Mouse (Mus musculus) CD8-positive naive resting alpha-beta T cell, adult 2 months (primary cell): ENCODE results near the gene Trim46.

Source experiments
- DNase-seq, 2 experiments: peaks; one replicate each; pipeline ENCODE4 v3.0.0; 2022; ENCODE audit warnings: low read depth in 2 of 2, low spot score in 2 of 2

Trim46 gene

DNA sequence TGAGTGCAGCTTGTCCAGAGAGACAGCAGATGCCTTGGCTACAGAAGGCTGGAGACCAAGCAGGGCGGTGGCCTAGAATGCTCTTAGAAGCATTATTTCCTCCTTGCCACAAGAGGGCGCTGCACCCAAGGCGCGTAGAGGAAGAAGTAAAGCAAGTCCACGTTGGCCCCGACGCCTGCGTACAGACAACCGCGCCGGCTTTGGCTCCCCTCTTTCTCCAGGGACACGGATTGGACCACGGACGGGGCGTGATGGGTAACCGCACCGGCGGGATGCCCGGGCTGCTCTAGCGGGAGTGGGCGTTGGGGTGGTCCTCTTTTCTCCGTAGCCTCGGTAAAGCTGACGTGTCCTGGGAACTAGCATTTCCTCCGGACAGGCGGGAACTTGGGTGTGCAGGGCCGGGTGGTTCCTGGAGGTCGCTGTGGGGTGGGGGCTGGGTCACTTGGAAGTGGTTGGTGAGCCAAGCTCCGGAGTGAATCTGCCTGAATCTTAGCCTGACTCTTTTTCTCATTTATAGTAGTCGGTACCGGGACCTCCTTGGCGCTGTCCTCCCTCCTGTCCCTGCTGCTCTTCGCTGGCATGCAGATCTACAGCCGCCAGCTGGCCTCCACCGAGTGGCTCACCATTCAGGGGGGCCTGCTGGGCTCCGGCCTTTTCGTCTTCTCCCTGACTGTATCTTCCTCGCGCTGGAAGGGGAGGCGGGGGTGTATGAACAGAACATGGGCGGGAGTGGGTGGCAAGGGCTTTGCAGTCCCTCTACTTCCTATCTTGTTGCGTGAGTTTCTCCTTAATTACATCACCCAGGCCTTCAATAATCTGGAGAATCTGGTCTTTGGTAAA, at the start of gene Trim46:
Trim46 (minus strand) TSS at position 49 of the 840 bp plus-strand sequence.
- DNase-seq = peak; percentile 77 to 80

GRCm38 (mm10) chr3:89295685-89296230, 49.6 kb upstream of the Trim46 start:
- no peak for DNase-seq

GRCm38 (mm10) chr3:89294195-89294594, 48.1 kb upstream of the Trim46 start:
- DNase-seq = no peak

- no peak for DNase-seq
Measured at GRCm38 (mm10) chr3:89293247-89293918, 47.3 kb upstream of the Trim46 start.

DNA sequence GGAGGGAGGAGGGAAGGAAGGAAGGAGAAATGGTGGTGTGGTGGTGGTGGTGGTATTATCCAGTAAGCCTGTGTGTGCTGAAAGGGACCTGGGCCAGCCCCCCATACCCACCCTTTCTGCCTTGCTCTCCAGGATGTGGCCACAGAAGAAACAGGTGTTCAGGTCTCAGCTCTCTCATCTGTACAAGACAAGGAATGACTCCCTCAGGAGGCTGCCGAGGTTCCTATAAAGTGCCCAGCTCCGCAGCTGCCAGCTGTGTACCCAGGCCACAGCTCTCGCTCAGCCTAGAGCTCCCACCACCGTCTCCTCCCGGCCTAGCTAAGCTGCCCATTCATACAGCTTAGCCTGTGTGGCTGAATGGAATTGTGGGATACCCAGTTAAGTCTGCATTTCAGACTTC, 46.2 kb upstream of the Trim46 start:
- DNase-seq = no peak

DNA sequence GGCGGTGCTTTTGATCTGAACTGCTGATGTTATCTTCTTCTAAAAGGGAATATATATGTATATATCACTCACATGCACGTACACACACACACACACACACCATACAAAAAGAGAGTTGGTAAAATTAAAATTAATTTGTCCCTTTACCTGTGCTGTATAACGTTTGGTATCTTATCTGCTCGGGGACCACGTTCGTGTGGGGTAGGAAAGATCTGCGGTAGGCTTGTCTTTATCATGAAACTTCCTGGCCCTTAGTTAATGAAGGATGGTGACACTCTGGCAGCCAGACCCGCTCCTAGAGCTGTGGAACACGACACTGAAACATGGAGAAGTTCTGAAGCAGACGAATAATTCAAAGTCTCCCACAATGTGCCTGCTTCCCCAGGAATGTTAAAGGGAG, 45.8 kb upstream of the Trim46 start:
- no peak for DNase-seq

DNA sequence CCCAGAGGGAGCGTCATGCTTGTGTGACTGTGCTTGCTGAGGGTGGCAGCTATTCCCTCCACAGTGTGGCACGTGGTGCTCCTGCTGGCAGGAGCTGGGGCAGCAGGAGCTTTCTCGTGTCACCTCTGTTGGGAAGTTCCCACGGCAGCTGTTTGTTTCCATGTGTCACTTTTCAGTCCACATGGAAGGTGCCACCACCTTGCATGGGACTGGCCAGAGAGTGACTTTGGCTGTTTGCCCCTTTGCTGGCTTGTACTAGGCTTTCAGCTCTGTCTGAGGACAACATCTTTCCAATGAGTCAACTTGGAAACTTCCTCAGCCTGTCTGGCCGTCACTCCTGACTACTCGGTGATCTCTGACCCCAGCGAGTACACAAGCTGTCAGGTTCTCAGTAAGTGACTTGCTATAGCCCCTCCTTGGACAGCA, 42.4 kb upstream of the Trim46 start:
- DNase-seq = no peak

DNA sequence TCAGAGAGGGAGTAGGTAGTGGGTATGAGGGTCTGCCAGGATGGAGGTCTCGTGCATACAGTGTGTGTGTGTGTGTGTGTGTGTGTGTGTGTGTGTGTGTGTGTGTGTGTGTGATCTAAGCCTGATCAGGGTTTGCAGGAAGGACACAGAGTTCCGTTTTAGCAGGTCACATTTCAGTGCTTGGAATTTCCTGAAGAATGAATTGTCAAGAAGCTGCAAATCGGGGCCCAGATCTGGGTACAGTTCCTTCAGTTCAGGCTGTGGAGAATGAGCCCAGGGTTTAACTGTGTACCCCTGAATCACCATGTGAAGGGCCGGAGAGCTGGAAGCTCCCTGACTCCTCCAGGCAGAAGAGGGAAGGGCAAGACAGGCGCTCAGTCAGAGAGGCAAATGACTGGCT, 41.2 kb upstream of the Trim46 start:
- no peak for DNase-seq

GRCm38 (mm10) chr3:89285526-89285925, 39.4 kb upstream of the Trim46 start:
- DNase-seq = no peak

DNA sequence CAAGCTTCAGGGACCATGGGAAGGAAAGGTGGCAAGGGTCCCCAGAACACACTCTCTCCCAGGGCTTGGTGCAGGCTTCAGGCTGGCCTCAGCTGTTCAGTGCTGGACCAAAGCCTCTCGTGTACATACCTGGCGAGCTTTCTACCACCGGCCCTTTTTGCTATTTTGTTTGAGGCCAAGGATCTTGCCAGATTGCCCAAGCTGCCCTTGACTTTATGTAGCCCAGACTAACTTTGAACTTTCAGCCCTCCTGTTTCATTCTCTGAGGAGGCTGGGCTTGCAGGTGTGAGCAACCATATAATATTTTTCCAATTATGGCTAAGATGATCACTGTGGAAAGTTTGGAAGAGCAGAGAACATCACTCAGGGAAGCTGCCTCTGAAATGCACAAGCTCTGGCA, 38.2 kb upstream of the Trim46 start:
- no peak for DNase-seq

DNA sequence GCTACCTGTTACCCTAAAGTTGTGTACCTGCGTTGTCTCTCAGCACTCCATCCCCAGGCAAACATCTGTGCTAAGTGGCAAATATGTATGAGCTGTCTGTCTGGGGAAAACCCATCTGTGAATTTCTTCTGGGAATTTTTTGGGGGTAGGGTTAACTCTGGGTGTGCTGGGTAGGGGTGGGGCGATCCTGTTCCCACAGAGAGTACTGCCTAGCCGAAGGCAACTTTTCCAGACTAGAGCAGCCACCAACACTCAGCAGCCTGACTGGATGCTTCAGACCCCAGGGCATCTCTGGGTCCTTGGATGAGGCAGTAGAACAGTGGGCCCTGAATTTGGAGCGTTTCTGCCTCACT, 36.2 kb upstream of the Trim46 start:
- no peak for DNase-seq

DNA sequence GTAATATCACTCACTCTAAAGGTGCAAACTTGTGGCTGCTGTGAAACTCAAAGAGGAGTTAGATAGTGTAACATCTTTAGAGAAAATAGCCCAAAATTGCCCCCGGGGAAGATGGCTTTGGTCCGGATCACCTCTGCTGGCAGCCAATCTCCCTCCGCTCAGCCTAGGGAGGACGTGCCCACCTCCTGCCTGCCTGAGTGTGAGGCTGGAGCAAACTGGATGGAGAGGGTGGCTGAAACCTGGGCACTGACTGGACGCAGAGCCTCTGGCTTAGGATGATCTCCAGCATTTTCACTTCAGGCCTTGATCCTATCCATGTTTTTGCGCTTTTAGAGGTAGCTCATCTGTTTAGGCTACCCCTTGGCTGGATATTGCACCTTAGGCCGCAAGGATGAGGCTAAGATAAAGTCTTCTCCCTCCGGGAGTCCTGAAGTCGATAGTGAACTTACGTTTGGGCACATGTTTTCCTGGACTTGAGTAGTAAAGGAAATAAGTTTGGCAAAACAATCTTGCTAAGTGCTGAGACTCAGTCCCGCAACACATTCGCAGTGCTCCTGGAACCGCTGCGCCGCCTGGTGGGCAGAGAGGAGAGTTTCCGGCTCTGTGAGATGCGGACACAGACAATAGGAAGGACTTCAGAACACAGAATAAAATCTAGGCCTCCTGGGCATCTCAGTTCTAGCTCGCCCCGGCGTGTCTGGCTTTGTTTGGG, 35.6 kb upstream of the Trim46 start:
- peak; percentile 76 to 86 for DNase-seq

DNA sequence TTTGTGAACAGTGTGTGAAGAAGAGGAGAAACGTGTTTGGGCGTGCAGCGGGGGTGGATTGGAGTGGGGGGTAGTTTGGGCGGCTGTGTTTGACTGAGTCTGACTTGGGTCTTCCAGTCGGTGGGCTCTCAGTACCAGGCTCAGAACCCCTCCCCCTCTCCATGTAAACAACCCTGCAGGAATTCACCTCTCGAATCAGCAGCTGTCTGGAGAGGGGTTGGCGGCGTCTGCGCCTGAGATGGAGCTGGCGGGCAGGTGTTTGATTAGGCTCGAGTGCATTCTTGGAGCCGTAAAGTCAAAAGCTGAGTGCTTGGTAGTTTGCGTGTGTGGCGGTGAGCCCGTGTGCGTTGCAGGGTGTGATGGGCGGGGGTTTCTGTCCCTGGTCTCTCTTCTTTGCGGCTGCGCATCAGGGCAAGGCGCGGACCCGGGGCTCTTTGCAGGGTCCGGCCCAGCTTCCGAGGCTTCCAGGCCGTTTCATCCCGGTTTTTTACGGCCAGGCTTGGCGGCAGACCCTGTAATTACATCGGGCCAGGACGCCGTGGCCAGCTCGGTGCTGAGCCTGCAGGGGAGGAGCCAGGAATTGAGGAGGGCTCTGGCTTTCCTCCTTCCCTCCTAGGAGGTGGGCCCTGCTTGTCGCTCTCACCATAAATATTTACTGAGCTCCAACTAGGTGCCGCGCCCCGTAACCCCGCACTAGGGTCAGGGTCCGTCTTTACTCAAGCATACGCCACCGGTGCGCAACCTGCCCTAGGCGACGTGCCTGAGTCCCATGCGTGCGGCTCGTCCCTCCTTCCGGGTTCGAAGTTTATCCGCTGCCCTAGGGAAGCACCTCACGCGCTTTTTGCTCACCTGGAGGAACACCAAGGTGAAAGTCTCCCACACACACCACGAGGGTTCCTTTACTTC, 34.8 kb upstream of the Trim46 start, which contains the start of gene Efna1:
Efna1 (minus strand) TSS at position 537 of the 906 bp plus-strand sequence.
- DNase-seq = peak in 1 of 2 experiments; percentile 17

DNA sequence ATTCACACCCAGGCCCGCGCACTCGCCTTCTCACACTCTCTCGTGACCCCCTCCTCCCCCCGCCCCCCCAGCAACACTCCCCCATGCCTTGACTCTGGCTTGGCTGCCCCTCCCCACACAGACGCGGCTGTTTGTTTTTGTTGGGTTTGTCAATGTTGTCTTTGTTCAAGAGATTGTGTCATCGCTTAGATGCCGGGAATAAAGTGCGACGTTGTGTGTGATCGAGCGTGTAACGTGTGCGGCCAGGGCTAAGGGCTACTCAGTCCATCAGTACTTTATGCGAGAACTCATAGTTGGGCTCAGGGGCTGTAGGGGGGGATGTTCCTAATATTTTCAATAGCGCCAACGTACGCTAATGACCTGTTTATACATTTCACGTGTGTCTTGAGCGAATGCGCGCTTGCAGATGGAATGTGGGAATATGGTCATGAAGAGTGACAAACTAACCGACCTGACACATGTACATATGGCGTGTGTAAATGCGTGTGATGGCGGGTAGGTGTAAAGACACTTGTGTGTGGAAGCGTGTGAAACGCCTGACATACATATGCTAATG, 34.0 kb upstream of the Trim46 start:
- DNase-seq = no peak

- no peak for DNase-seq
Measured at GRCm38 (mm10) chr3:89279153-89279890, 33.2 kb upstream of the Trim46 start.

- DNase-seq = no peak
Measured at GRCm38 (mm10) chr3:89278643-89279042, 32.5 kb upstream of the Trim46 start.

- DNase-seq = no peak
Measured at GRCm38 (mm10) chr3:89278107-89278506, 32.0 kb upstream of the Trim46 start.

DNA sequence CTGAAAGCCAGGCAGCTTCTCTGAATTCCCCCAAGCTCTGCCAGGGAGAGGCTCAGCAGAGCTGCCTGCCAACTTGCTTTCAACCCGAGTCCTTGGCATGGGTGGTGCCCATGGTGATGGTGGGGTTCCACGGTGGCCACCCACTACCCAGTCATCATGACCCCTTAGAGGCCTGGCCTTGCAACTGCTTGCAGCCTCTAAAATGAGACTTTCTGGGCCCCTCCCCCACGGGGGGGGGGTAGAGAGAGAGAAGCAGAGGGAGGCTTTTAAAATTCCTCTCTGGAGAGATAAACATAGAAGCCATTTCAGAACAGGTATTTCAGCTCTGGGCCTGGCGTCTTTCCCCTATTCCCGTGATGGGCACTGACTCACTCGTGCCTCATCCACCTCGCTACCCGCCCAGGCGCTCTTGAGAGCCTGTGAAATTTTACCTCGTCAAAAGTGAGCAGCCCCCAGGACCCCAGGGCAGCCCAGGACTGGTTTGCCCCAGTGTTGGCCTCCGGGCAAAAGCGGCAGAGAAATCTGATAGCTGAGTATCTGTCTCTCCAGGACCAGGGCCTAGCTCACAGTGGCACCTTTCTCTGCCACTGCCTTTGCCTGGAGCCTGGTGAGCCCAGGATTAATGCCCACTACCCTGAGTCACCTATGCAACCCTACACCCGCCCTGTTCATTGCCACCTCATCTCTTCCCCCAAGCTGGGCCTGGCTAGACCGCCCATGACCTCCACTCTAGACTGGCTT, 31.3 kb upstream of the Trim46 start:
- DNase-seq = no peak

DNA sequence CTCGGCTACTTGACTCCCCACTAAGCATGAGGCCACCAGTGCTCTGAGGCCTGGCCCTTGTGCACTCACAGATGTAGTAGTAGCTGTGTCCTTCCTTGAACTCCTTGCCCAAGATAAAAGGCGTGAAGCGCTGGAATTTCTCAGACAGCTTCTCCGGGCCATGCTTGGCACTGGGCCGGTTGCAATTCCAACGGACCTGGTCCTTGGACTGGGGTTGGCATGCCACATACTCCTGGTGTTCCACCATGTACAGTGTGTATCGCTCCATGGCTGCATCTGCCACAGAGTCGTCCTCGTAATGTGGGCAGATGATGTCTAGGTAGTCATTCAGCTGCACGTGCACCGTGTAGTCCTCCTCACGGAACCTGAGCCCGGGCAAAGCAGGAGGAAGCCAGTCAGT, 30.0 kb upstream of the Trim46 start:
- no peak for DNase-seq
